Comparison of ENCODE assay signal across 10 mouse cellular contexts in the genomic region with DNA sequence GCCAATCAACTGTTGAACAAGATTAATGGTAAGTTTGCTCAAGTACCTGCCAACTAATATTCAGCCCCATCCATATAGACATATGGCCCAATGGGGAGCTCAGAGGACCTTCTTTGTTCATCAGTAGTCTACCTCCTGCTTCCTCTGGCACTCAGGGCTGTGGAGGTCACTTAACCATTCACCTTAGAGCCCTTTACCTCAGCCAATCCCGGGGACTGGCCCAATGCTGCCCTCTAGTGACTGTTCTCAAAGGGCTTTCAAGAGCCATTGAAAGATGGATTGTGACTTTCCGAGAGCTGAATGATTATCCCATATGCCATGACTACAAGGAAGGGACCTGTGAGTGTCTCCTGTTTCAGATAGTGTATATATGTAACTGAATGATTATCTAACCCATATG. TPM values are rescaled to one million over a fixed set of nuclear protein-coding genes. Genes with fewer than 3 reads are reported as not detected.
DNase-seq lines count a peak whose midpoint lies in the region; ATAC-seq and TF ChIP-seq lines count a peak whose summit lies in the region.
"Had no signal": no experiment of that assay in that cellular context is flagged by ENCODE, and none has a peak within 500 bp of the region (broad histone marks: within the 10 kb centered on the region; RNA-seq: fewer than 3 reads in every experiment).

No protein-coding gene starts in this region.

- no peak for TF ChIP-seq POLR2A in thymus, adult 2 months (IDR thresholded peaks at IDR 0.05; ENCODE audit: control insufficient read depth, extremely low read depth, insufficient read depth, low read length, poor library complexity)
- no peak for TF ChIP-seq POLR2A in cortical plate, adult 2 months (IDR thresholded peaks at IDR 0.05; ENCODE audit: extremely low read depth, insufficient read depth, low read length)

- H3K36me3 ChIP-seq in thymus, adult 2 months (ENCODE audit: control insufficient read depth, insufficient read depth, low read length) = no peaks in the 10 kb centered on the region
- H3K36me3 ChIP-seq: neural tube, embryonic 12.5 days had no signal

- ATAC-seq in monocyte, adult 5-6 weeks (replicated peaks; ENCODE audit: insufficient number of reproducible peaks, low FRiP score, low TSS enrichment, poor library complexity, severe bottlenecking) = no peak; the same call in 1 of the 2 replicates

- TF ChIP-seq CTCF in thymus, adult 2 months (IDR thresholded peaks at IDR 0.05; ENCODE audit: borderline replicate concordance, control insufficient read depth, extremely low read depth, insufficient read depth, low read length, poor library complexity) = no peak
- peak; percentile 56; the same call in 1 of the 2 replicates for TF ChIP-seq CTCF in cortical plate, adult 2 months (IDR thresholded peaks at IDR 0.05; ENCODE audit: extremely low read depth, insufficient read depth, low read length)

- WGBS in thymus, adult 2 months = 40% methylated on average over 2 of the region's 2 CpGs

- no peaks in the 10 kb centered on the region for H3K4me1 ChIP-seq in thymus, adult 2 months (replicated peaks; ENCODE audit: control insufficient read depth, insufficient read depth, low read length)
- H3K4me1 ChIP-seq in cortical plate, adult 2 months (ENCODE audit: control insufficient read depth, insufficient read depth, low read length) = no peaks in the 10 kb centered on the region
- H3K4me1 ChIP-seq: neural tube, embryonic 12.5 days had no signal

- DNase-seq in gastrocnemius, adult 18-20 months (ENCODE audit: low spot score) = peak; percentile 53
- DNase-seq in gastrocnemius, postnatal 25 days = no peak
- DNase-seq in thymus, adult 2 months = peak; percentile 26
- DNase-seq in thymus, adult 18-20 months = no peak
- DNase-seq in kidney, postnatal 14 days = peak; percentile 53
- DNase-seq in naive thymus-derived CD4-positive, alpha-beta T cell, adult 2 months (ENCODE audit: low read depth) = peak; percentile 48

- no peak overlapping the region for H3K27ac ChIP-seq in thymus, adult 2 months (ENCODE audit: control insufficient read depth, insufficient read depth, low read length)
- no peak overlapping the region for H3K27ac ChIP-seq in cortical plate, adult 2 months (ENCODE audit: insufficient read depth, low read length)
- H3K27ac ChIP-seq: neural tube, embryonic 12.5 days had no signal

- H3K27me3 ChIP-seq in thymus, adult 2 months (ENCODE audit: control insufficient read depth, insufficient read depth, low read length) = no peaks in the 10 kb centered on the region
- H3K27me3 ChIP-seq: neural tube, embryonic 12.5 days had no signal

- H3K4me3 ChIP-seq in thymus, adult 2 months (ENCODE audit: control insufficient read depth, insufficient read depth, low read length) = no peak overlapping the region
- no peak overlapping the region for H3K4me3 ChIP-seq in cortical plate, adult 2 months (ENCODE audit: insufficient read depth, low read length)
- H3K4me3 ChIP-seq: neural tube, embryonic 12.5 days had no signal

RNA-seq across cellular contexts. Expression of a gene that starts 9.4 kb away (rescaled TPM):
- total RNA-seq in gastrocnemius, adult 18-20 months (2021) = not detected
- not detected for total RNA-seq in gastrocnemius, postnatal 25 days (2021)
- 0.13 TPM in 1 of 2 replicates, not detected in the other for polyA plus RNA-seq in thymus, adult 2 months (2012; rRNA removed)
- not detected in 2 replicates for polyA plus RNA-seq in cortical plate, adult 2 months (2012; rRNA removed)
- total RNA-seq in monocyte, adult 5-6 weeks (2017) = not detected in 3 replicates
- total RNA-seq: layer of hippocampus, postnatal 25 days had no signal
- polyA plus RNA-seq: neural tube, embryonic 12.5 days had no signal

Comparison
In these comparisons a context has a peak if more than half of its experiments do, and no peak if none do; other contexts are left out.
1. DNase-seq: peak in gastrocnemius, adult 18-20 months (single experiment), thymus, adult 2 months (single experiment), kidney, postnatal 14 days (single experiment) and naive thymus-derived CD4-positive, alpha-beta T cell, adult 2 months (single experiment); none in gastrocnemius, postnatal 25 days (single experiment) and thymus, adult 18-20 months (0 of 2).